Mouse (Mus musculus): ENCODE measurements at regions not wholly inside any gene's neighbourhood (a gene's known extent, or its start where the extent isn't known, plus 50 kb on each side); places are given as distances from the start of the nearest gene placed in this dataset.
A peak's percentile ranks its signal among the peaks of the same experiment; 100 is the strongest.

DNA sequence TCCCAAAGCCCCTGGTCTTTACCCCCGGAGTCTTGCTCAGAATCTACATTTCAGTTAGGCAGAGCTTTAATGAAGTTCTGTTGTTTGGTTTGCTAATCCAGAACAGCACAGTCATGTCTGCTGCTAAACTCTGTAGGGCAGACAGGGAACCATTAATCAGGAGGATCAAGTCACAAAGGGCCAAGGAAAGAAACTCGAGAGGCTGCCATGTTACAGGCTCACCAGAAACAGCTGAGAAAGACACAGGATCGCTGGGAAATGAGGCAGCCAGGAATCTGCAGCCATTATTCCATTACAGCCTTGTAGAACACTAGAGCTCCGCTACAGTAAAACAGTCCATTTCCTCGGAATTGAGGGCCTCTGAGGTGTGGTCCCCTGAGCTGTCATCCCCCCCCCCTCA is 121.1 kb upstream of the Cops8 start:
- no peak for ATAC-seq (ENCODE audit: low FRiP score, low read depth)
- Histone ChIP-seq H3K27me3 (no peaks in the 10 kb centered on the region), H3K36me3 (no peaks in the 10 kb centered on the region), H3K4me2 (no peak overlapping the region), H3K27ac (replicated peaks) (no peak overlapping the region), H3K9me3 (no peaks in the 10 kb centered on the region), H3K4me1 (replicated peaks) (peaks cover 12% of the 10 kb centered on the region), H3K9ac (no peak overlapping the region), H3K4me3 (no peak overlapping the region)
- 75% methylated on average over 5 of the region's 5 CpGs for WGBS

DNA sequence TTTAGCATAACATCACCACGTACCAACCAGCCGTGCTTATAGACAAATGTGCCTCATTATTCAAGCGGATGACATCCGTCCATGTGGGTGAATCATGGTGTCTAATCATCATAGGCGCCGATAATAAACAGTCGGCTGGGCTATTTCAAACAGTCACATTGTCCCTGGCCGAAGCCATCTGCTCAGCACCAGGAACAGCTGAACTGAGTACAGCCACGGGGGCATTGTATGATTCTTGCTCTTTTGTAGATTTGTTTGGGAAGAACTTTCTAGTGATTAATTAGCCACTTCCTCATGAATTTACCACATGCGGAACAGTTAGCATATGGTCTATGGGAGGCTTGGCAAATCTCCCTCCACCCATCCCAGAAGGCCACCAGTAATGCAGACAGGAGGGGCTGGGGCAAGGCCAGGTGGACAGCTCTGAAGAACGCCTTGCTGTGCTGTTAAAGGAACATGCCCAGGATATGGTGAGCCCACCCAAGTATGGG is 116.4 kb upstream of the Cops8 start:
- H3K36me3 ChIP-seq = no peaks in the 10 kb centered on the region
- H3K9me3 ChIP-seq = no peaks in the 10 kb centered on the region
- H3K4me2 ChIP-seq = no peak overlapping the region
- no peak overlapping the region for H3K27ac ChIP-seq (replicated peaks)
- 32% methylated on average over 11 of the region's 11 CpGs for WGBS
- no peak overlapping the region for H3K4me3 ChIP-seq
- peak; percentile 78; the same call in 1 of the 2 replicates for ATAC-seq (ENCODE audit: low FRiP score, low read depth)
- no peaks in the 10 kb centered on the region for H3K27me3 ChIP-seq
- H3K4me1 ChIP-seq (replicated peaks) = peaks cover 6% of the 10 kb centered on the region; the same call in 1 of the 2 replicates
- no peak overlapping the region for H3K9ac ChIP-seq

DNA sequence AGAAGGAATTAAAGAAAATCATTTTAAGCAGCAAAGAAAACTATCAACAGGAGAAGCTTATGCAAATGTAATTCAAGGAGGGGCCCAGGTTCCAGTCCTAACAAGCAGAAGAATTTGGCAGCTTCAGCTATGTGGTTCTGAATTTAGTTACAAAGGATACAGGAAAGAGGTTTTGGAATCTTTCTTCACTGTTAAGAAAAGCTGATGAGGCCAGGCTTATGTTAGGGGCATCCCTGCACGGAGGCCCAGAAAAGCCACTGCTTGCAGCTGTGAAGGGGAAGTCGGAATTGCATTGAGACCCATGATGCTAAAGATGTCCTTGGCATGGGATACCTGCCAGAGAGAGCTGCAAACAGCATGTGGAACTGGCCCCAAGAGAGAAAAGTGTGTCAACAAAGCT is 114.9 kb upstream of the Cops8 start:
- WGBS = 67% methylated on average over 2 of the region's 2 CpGs
- no peaks in the 10 kb centered on the region for H3K27me3 ChIP-seq
- H3K9ac ChIP-seq = no peak overlapping the region
- H3K36me3 ChIP-seq = no peaks in the 10 kb centered on the region
- no peak overlapping the region for H3K4me3 ChIP-seq
- no peak overlapping the region for H3K27ac ChIP-seq (replicated peaks)
- no peaks in the 10 kb centered on the region for H3K9me3 ChIP-seq
- no peak for ATAC-seq (ENCODE audit: low FRiP score, low read depth)
- peaks cover 6% of the 10 kb centered on the region; the same call in 1 of the 2 replicates for H3K4me1 ChIP-seq (replicated peaks)
- no peak overlapping the region for H3K4me2 ChIP-seq

DNA sequence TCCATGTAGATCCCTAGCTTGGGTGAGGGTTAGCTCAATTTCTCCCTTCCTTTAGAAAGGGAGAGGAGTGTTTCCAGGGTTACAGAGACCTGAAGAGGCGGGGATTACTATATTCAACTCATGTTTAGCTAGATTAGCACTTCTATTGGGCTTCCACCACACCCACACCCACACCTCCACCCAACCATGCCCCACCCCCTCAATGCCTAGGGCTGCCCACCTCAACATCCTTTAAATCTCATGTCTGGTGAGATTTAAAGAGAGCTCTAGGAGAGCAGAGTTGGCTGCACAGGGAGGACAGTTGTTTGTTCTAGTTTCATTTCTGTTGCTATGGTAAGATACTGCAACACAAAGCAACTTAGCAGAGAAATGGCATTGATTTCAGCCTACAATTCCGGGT is 113.8 kb upstream of the Cops8 start:
- ATAC-seq (ENCODE audit: low FRiP score, low read depth) = no peak
- no peaks in the 10 kb centered on the region for H3K9me3 ChIP-seq
- WGBS = 97% methylated on average over 2 of the region's 2 CpGs
- no peak overlapping the region for H3K27ac ChIP-seq (replicated peaks)
- H3K9ac ChIP-seq = no peak overlapping the region
- no peaks in the 10 kb centered on the region for H3K36me3 ChIP-seq
- H3K27me3 ChIP-seq = no peaks in the 10 kb centered on the region
- no peak overlapping the region for H3K4me2 ChIP-seq
- H3K4me3 ChIP-seq = no peak overlapping the region
- peaks cover 6% of the 10 kb centered on the region; the same call in 1 of the 2 replicates for H3K4me1 ChIP-seq (replicated peaks)

GRCm38 (mm10) chr1:90490335-90490734 is 112.4 kb upstream of the Cops8 start:
- Histone ChIP-seq H3K4me1 (replicated peaks) (peaks cover 6% of the 10 kb centered on the region; the same call in 1 of the 2 replicates), H3K4me2 (no peak overlapping the region), H3K36me3 (no peaks in the 10 kb centered on the region), H3K9me3 (no peaks in the 10 kb centered on the region), H3K4me3 (no peak overlapping the region), H3K27me3 (no peaks in the 10 kb centered on the region), H3K27ac (replicated peaks) (no peak overlapping the region), H3K9ac (no peak overlapping the region)
- 92% methylated on average over 10 of the region's 10 CpGs for WGBS
- ATAC-seq (ENCODE audit: low FRiP score, low read depth) = no peak

DNA sequence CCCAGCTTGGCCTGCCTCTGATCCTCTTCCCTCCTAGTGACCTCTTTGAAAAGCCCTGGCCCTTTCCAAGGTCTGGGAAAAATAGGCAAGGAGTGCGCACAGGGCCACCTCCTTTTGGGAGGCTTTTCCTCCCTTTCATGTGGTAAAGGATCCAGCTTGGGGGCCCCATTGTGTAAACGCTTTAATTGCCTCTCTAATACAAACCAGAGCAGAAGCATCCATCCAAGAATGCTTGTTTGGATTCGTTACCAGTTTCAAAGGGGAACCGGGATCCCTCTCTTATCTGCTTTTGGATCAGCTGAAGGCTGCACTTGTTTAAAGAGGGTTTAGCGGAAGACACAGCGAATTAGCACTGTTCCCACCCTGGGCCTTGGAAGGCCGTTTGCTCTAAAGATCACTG is 109.3 kb upstream of the Cops8 start:
- 31% methylated on average over 7 of the region's 7 CpGs for WGBS
- no peak overlapping the region for H3K4me2 ChIP-seq
- no peak for ATAC-seq (ENCODE audit: low FRiP score, low read depth)
- no peak overlapping the region for H3K27ac ChIP-seq (replicated peaks)
- H3K9ac ChIP-seq = no peak overlapping the region
- no peaks in the 10 kb centered on the region for H3K36me3 ChIP-seq
- no peaks in the 10 kb centered on the region for H3K9me3 ChIP-seq
- no peaks in the 10 kb centered on the region for H3K4me1 ChIP-seq (replicated peaks)
- no peak overlapping the region for H3K4me3 ChIP-seq
- no peaks in the 10 kb centered on the region for H3K27me3 ChIP-seq

GRCm38 (mm10) chr1:90495174-90495573 is 107.6 kb upstream of the Cops8 start:
- Histone ChIP-seq H3K36me3 (no peaks in the 10 kb centered on the region), H3K4me3 (no peak overlapping the region), H3K4me1 (replicated peaks) (no peaks in the 10 kb centered on the region), H3K9me3 (no peaks in the 10 kb centered on the region), H3K27me3 (no peaks in the 10 kb centered on the region), H3K9ac (no peak overlapping the region), H3K4me2 (no peak overlapping the region), H3K27ac (replicated peaks) (no peak overlapping the region)
- WGBS = 88% methylated on average over 9 of the region's 9 CpGs
- no peak for ATAC-seq (ENCODE audit: low FRiP score, low read depth)

DNA sequence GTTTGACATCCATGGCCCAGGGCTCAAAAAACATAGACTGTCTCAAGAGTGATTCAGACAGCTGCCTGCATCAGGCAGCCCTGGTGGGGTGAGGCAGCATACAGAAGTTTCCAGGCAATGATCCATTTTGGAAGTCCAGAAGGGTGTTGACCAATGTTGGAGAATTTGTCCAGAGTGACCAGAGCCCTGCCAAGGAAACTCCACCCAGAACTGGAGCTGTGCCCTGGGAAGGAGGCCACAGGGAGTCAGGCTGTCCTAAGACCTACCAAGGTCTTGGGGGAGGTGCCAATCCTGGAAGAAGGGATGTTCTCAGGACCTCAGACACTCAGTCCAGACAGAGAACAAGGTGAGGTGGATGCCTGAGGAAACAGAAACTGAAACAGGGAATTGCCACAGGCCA is 105.2 kb upstream of the Cops8 start:
- no peak overlapping the region for H3K27ac ChIP-seq (replicated peaks)
- no peak overlapping the region for H3K4me2 ChIP-seq
- no peaks in the 10 kb centered on the region for H3K27me3 ChIP-seq
- no peak overlapping the region for H3K9ac ChIP-seq
- H3K4me3 ChIP-seq = no peak overlapping the region
- H3K36me3 ChIP-seq = no peaks in the 10 kb centered on the region
- no peaks in the 10 kb centered on the region for H3K4me1 ChIP-seq (replicated peaks)
- no peak for ATAC-seq (ENCODE audit: low FRiP score, low read depth)
- no peaks in the 10 kb centered on the region for H3K9me3 ChIP-seq

DNA sequence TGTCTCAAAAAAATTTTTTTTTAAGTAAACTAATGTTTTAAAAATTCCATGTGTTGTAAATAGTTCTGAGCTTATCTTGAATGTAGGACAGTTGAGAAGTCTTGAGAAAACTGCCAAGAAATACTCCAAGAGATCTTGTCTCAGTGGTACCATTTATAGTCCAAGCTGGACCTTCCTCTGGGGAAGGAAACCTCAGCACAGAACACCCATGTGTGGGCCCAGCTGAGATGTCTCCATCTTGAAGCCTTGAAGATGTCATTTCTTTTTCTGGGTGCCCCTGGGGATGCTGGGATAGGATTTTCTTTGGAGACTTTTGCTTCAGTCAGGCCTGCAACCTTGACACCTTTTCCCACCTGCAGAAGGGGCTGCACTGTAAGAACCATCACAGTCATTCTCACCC is 101.4 kb upstream of the Cops8 start:
- Histone ChIP-seq H3K9ac (no peak overlapping the region), H3K27me3 (no peaks in the 10 kb centered on the region), H3K27ac (replicated peaks) (no peak overlapping the region), H3K9me3 (no peaks in the 10 kb centered on the region), H3K36me3 (no peaks in the 10 kb centered on the region), H3K4me2 (no peak overlapping the region), H3K4me3 (no peak overlapping the region), H3K4me1 (replicated peaks) (no peaks in the 10 kb centered on the region; the same call in 1 of the 2 replicates)
- no peak for ATAC-seq (ENCODE audit: low FRiP score, low read depth)

DNA sequence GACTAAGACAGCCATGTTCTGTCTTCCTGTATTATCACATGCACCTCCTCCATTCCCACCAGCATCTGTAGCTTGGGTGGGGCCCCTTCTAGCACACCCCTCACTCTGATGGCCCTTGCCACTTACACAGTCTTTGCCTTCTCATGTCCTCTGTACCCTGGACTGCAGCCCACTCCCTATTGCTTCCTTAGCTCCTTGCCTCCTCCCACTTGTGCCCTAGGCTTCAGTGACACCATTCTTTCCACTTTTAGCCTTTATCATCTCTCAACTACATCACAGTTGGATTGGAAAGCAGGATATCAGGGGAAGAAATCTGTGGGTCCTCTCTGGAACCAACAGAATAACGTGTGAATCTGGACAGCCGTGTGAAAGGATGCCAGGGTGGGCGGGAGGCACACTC is 100.4 kb upstream of the Cops8 start:
- Histone ChIP-seq H3K36me3 (no peaks in the 10 kb centered on the region), H3K27ac (replicated peaks) (no peak overlapping the region), H3K9ac (no peak overlapping the region), H3K4me3 (no peak overlapping the region), H3K4me1 (replicated peaks) (no peaks in the 10 kb centered on the region; the same call in 1 of the 2 replicates), H3K27me3 (no peaks in the 10 kb centered on the region), H3K9me3 (no peaks in the 10 kb centered on the region), H3K4me2 (no peak overlapping the region)
- 97% methylated on average over 3 of the region's 3 CpGs for WGBS
- ATAC-seq (ENCODE audit: low FRiP score, low read depth) = no peak

DNA sequence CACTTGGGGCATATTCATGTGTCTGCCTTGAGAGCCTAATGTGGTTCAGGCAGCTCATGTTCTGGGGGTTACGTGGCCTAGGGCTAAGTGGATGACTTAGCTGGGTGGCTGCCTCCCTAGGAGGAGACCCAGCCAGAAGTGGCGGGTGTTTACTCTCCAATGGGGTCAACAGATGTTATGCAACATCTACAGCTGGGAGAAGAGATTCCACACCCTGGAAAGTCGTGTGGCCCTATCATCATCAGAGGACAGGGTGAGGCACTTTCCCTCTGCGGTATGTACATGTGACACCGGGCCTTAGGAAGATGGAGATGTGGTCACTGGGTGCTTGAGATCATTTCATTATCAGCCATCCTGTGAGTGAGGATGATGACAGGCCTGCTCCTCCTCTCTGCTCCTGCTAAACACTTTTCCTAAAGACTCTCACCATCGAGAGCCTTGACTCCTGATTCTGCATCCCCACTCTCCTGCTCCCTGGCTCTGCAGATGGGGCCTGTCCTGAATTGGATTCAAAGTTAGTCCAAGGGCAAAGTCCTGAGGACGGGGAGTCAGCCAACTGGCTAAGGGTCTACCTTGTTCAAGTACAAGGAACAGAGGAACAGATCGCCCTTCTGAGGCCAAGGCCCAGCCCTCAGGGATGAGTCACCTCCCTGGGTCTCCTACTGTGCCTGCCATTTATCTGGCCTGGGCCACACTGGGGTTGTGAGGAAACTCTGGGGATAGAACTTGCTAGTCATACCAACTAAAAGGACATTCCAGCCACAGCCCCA is 99.8 kb upstream of the Cops8 start:
- WGBS = 88% methylated on average over 8 of the region's 8 CpGs

DNA sequence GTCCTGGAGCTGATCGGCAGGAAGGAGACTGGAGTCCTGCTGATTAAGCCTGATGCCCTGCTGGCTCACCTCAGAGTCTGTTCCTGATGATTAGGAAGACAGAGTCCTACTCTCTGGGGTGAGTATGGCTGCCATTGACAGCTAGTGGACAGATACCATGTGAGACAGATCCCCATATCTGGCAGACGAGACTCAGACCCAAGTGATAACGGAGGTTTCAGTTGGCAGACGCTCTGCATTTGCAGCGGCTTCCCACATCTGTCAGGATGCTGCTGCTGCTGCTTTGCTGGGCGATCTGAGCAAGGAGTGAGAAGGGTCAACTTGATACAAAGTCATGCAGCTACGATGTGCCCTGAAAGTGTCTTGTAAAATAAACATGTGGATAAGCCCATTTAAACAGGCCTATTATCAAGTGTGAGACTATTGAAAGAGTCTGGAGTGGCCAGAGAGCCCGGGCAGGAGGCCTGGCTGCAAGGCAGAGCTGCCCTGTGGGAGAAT is 98.1 kb upstream of the Cops8 start:
- H3K4me3 ChIP-seq = no peak overlapping the region
- H3K4me2 ChIP-seq = no peak overlapping the region
- H3K9me3 ChIP-seq = no peaks in the 10 kb centered on the region
- no peaks in the 10 kb centered on the region for H3K27me3 ChIP-seq
- no peaks in the 10 kb centered on the region; the same call in 1 of the 2 replicates for H3K4me1 ChIP-seq (replicated peaks)
- no peak overlapping the region for H3K27ac ChIP-seq (replicated peaks)
- no peak for ATAC-seq (ENCODE audit: low FRiP score, low read depth)
- no peak overlapping the region for H3K9ac ChIP-seq
- H3K36me3 ChIP-seq = no peaks in the 10 kb centered on the region
- 28% methylated on average over 8 of the region's 8 CpGs for WGBS

More for the DNA sequence above, 99.8 kb upstream of the Cops8 start:
- no peak for ATAC-seq (ENCODE audit: low FRiP score, low read depth)
- no peak overlapping the region for H3K4me2 ChIP-seq
- no peak overlapping the region for H3K4me3 ChIP-seq
- no peaks in the 10 kb centered on the region for H3K9me3 ChIP-seq
- no peaks in the 10 kb centered on the region for H3K27me3 ChIP-seq
- H3K36me3 ChIP-seq = no peaks in the 10 kb centered on the region
- H3K27ac ChIP-seq (replicated peaks) = no peak overlapping the region
- H3K9ac ChIP-seq = no peak overlapping the region
- H3K4me1 ChIP-seq (replicated peaks) = no peaks in the 10 kb centered on the region; the same call in 1 of the 2 replicates
